Mouse (Mus musculus) G1E (cell line): ENCODE measurements around the gene Map3k13. TPM values are rescaled to one million over a fixed set of nuclear protein-coding genes. Genes with fewer than 3 reads are reported as not detected.

Experiments
- ATAC-seq: 2 replicates; pipeline ENCODE4 v1.8.0; 2016; ENCODE audit warnings: mild to moderate bottlenecking; ENCODE audit not compliant: insufficient number of reproducible peaks, poor library complexity, low FRiP score, severe bottlenecking; ENCODE audit errors: extremely low read depth
- DNase-seq: peaks from one replicate; pipeline ENCODE4 v3.0.0; 2012; ENCODE audit warnings: low spot score
- H3K27me3 ChIP-seq: 2 replicates; pipeline ENCODE4 v1.6.1; 2012; ENCODE audit warnings: mild to moderate bottlenecking, low read length, inconsistent platforms; ENCODE audit not compliant: insufficient read depth
- H3K36me3 ChIP-seq: replicated peaks from 2 replicates; pipeline ENCODE3; 2012; ENCODE audit warnings: mild to moderate bottlenecking, inconsistent platforms
- H3K4me1 ChIP-seq: 2 replicates; pipeline ENCODE4 v1.6.1; 2012; ENCODE audit warnings: low read depth, low read length, inconsistent platforms, mixed read lengths; ENCODE audit not compliant: insufficient read depth
- H3K4me3 ChIP-seq: 2 replicates; pipeline ENCODE4 v1.5.1; 2012; ENCODE audit warnings: low read depth, mild to moderate bottlenecking, inconsistent platforms, low read length, moderate library complexity, mixed read lengths
- H3K9me3 ChIP-seq: replicated peaks from 2 replicates; pipeline ENCODE4 v1.6.1; 2012; ENCODE audit warnings: inconsistent platforms
- CTCF ChIP-seq: IDR thresholded peaks from 2 replicates; pipeline ENCODE4 v1.5.1; 2012; ENCODE audit warnings: low read depth, low read length, inconsistent platforms, mixed read lengths
- GATA1 ChIP-seq: IDR thresholded peaks from 2 replicates; pipeline ENCODE4 v1.6.1; 2012; ENCODE audit warnings: borderline replicate concordance, low read length, inconsistent platforms, mixed read lengths
- GATA2 ChIP-seq: IDR thresholded peaks from 2 replicates; pipeline ENCODE4 v1.6.1; 2012; ENCODE audit warnings: low read depth, low read length, inconsistent platforms, borderline replicate concordance
- POLR2AphosphoS5 ChIP-seq: IDR thresholded peaks from 2 replicates; pipeline ENCODE4 v1.6.1; 2012; ENCODE audit warnings: low read depth, low read length, inconsistent platforms; ENCODE audit not compliant: insufficient replicate concordance
- TAL1 ChIP-seq: conservative IDR thresholded peaks from 2 replicates; pipeline ENCODE4 v1.6.1; 2012; ENCODE audit warnings: low read depth, low read length, inconsistent platforms, mixed read lengths
- polyA plus RNA-seq: library from polyadenylated mRNA; stranded (reverse); fragments of >175 nt; gene quantifications from 2 replicates; pipeline ENCODE4 v1.2.3, GENCODE M21; 2012
- total RNA-seq, 2 experiments: library from RNA; stranded (forward) in 1 of 2; stranded (reverse) in 1 of 2; fragments of 200-1000 nt in 1 of 2; fragments of >200 nt in 1 of 2; fragmentation: Nextera tagmentation in 1 of 2; gene quantifications; 2 replicates each; pipeline ENCODE4 v1.2.3; 2014 to 2017

Map3k13 gene
- total RNA-seq (2014; fragmentation: Nextera tagmentation): 0.45 and 0.68 TPM in 2 replicates
- 0.12 and 0.16 TPM in 2 replicates for total RNA-seq (2017)
- 0.01 TPM in 2 replicates for polyA plus RNA-seq

- DNase-seq: peak; percentile 70
- peaks cover 48% of the 10 kb centered on the region for H3K4me1 ChIP-seq
Observed at GRCm38 (mm10) chr16:21793875-21794696, at the start of gene Map3k13. Gene Map3k13, plus strand, starts transcription at chr16:21794346.

GRCm38 (mm10) chr16:21758447-21758846 lies 35.7 kb upstream of the Map3k13 start:
- TF ChIP-seq CTCF (no peak), TAL1 (no peak), POLR2AphosphoS5 (no peak), GATA2 (no peak), GATA1 (no peak)
- Histone ChIP-seq H3K9me3 (no peaks in the 10 kb centered on the region), H3K4me1 (no peaks in the 10 kb centered on the region), H3K4me3 (no peak overlapping the region), H3K36me3 (no peaks in the 10 kb centered on the region), H3K27me3 (0 out of 2 replicates have a peak, but pooled peaks cover 2% of the 10 kb centered on the region)
- DNase-seq (no peak), ATAC-seq (no peak)

More at GRCm38 (mm10) chr16:21793875-21794696, at the start of gene Map3k13:
- H3K27me3 ChIP-seq: no peaks in the 10 kb centered on the region
- peaks cover 21% of the 10 kb centered on the region for H3K36me3 ChIP-seq
- ATAC-seq: peak; percentile 69
- H3K9me3 ChIP-seq: no peaks in the 10 kb centered on the region
- H3K4me3 ChIP-seq: peak within 1 kb of the TSS; percentile 91
- TF ChIP-seq GATA1 (no peak), POLR2AphosphoS5 (no peak)

GRCm38 (mm10) chr16:21768255-21768654 lies 25.9 kb upstream of the Map3k13 start:
- no peaks in the 10 kb centered on the region for H3K36me3 ChIP-seq
- DNase-seq: no peak
- peaks cover 20% of the 10 kb centered on the region for H3K27me3 ChIP-seq
- no peaks in the 10 kb centered on the region for H3K4me1 ChIP-seq
- ATAC-seq: no peak
- H3K4me3 ChIP-seq: no peak overlapping the region
- no peaks in the 10 kb centered on the region for H3K9me3 ChIP-seq
- TF ChIP-seq GATA2: no peak
- TF ChIP-seq TAL1: no peak
- no peak for TF ChIP-seq POLR2AphosphoS5
- TF ChIP-seq CTCF: no peak
- no peak for TF ChIP-seq GATA1

GRCm38 (mm10) chr16:21769667-21770066 lies 24.5 kb upstream of the Map3k13 start:
- DNase-seq (peak; percentile 16), ATAC-seq (no peak)
- H3K27me3 ChIP-seq: peaks cover 30% of the 10 kb centered on the region
- no peaks in the 10 kb centered on the region for H3K4me1 ChIP-seq
- TF ChIP-seq TAL1: no peak
- TF ChIP-seq GATA2: no peak
- TF ChIP-seq GATA1: no peak
- TF ChIP-seq CTCF: no peak
- TF ChIP-seq POLR2AphosphoS5: no peak
- H3K36me3 ChIP-seq: no peaks in the 10 kb centered on the region
- no peak overlapping the region for H3K4me3 ChIP-seq
- H3K9me3 ChIP-seq: no peaks in the 10 kb centered on the region

GRCm38 (mm10) chr16:21774725-21775124 lies 19.4 kb upstream of the Map3k13 start:
- ATAC-seq (no peak), DNase-seq (no peak)
- Histone ChIP-seq H3K4me3 (no peak overlapping the region), H3K36me3 (no peaks in the 10 kb centered on the region), H3K4me1 (peaks cover 16% of the 10 kb centered on the region), H3K9me3 (no peaks in the 10 kb centered on the region), H3K27me3 (peaks cover 25% of the 10 kb centered on the region)
- TF ChIP-seq GATA2: no peak
- no peak for TF ChIP-seq TAL1
- TF ChIP-seq CTCF: no peak
- TF ChIP-seq POLR2AphosphoS5: no peak
- TF ChIP-seq GATA1: no peak

- peak overlapping the region; percentile 63 for H3K4me3 ChIP-seq
- H3K27me3 ChIP-seq: peaks cover 15% of the 10 kb centered on the region
- DNase-seq (peak; percentile 24), ATAC-seq (peak; percentile 49)
- TF ChIP-seq GATA1 (no peak), POLR2AphosphoS5 (no peak), GATA2 (no peak), CTCF (no peak), TAL1 (no peak)
- H3K4me1 ChIP-seq: peaks cover 16% of the 10 kb centered on the region
- no peaks in the 10 kb centered on the region for H3K36me3 ChIP-seq
- H3K9me3 ChIP-seq: no peaks in the 10 kb centered on the region
Observed at GRCm38 (mm10) chr16:21778293-21778866, 15.8 kb upstream of the Map3k13 start.
